Mouse (Mus musculus) heart, postnatal 10 days (tissue): ENCODE results near the gene Hadha. TPM values are rescaled to one million over a fixed set of nuclear protein-coding genes. Genes with fewer than 3 reads are reported as not detected.

Source experiments
- DNase-seq, 2 experiments: peaks; one replicate each; pipeline ENCODE4 v3.0.0; 2021
- intact Hi-C: fragments of 180-260 bp; cut with DNase I; formaldehyde crosslinking; loops from one replicate; pipeline ENCODE4 v1.15.1; 2025
- total RNA-seq, 2 experiments: library from RNA; stranded (reverse); gene quantifications; 2 replicates each; pipeline ENCODE4 v1.2.3; 2021

Gene Hadha
- total RNA-seq, 2 experiments from 2014 or later = 1,297 to 1,510 TPM

- intact Hi-C loops = loop anchor here (10.0 kb wide), 1 partner anchor 289 kb away; no protein-coding TSS in a partner anchor
- DNase-seq = peak; percentile 85 to 89
Measured at GRCm38 (mm10) chr5:30113881-30114760, 40.8 kb downstream of the Hadha start.

- no peak for DNase-seq
- intact Hi-C loops = loop anchor here (10.0 kb wide), 1 partner anchor 288 kb away; no protein-coding TSS in a partner anchor
Measured at GRCm38 (mm10) chr5:30112533-30113068, 42.4 kb downstream of the Hadha start.

GRCm38 (mm10) chr5:30111771-30112170 is 43.2 kb downstream of the Hadha start:
- intact Hi-C loops = loop anchor here (10.0 kb wide), 1 partner anchor 287 kb away; no protein-coding TSS in a partner anchor
- no peak for DNase-seq

GRCm38 (mm10) chr5:30111126-30111525 is 43.8 kb downstream of the Hadha start:
- peak; percentile 61 to 71 for DNase-seq
- intact Hi-C loops = loop anchor here (10.0 kb wide), 1 partner anchor 286 kb away; no protein-coding TSS in a partner anchor

GRCm38 (mm10) chr5:30110371-30111060 is 44.4 kb downstream of the Hadha start:
- intact Hi-C loops = loop anchor here (10.0 kb wide), 1 partner anchor 286 kb away; no protein-coding TSS in a partner anchor
- no peak for DNase-seq

GRCm38 (mm10) chr5:30109899-30110298 is 45.1 kb downstream of the Hadha start:
- intact Hi-C loops = loop anchor here (10.0 kb wide), 1 partner anchor 285 kb away; no protein-coding TSS in a partner anchor
- no peak for DNase-seq

- intact Hi-C loops = no loop called here
- no peak for DNase-seq
Measured at GRCm38 (mm10) chr5:30108233-30108632, 46.7 kb downstream of the Hadha start.

- no peak for DNase-seq
- intact Hi-C loops = no loop called here
Measured at GRCm38 (mm10) chr5:30107611-30108041, 47.3 kb downstream of the Hadha start.

GRCm38 (mm10) chr5:30107186-30107585 is 47.8 kb downstream of the Hadha start:
- no peak for DNase-seq
- intact Hi-C loops = no loop called here

GRCm38 (mm10) chr5:30106756-30107155 is 48.2 kb downstream of the Hadha start:
- intact Hi-C loops = no loop called here

GRCm38 (mm10) chr5:30105668-30106300 is 49.2 kb downstream of the Hadha start, which contains the start of gene 3110082J24Rik:
3110082J24Rik (minus strand) TSS chr5:30106086.
- DNase-seq = no peak
- intact Hi-C loops = no loop called here

More at GRCm38 (mm10) chr5:30106756-30107155, 48.2 kb downstream of the Hadha start:
- no peak for DNase-seq

- intact Hi-C loops = no loop called here
Measured at GRCm38 (mm10) chr5:30104841-30105667, 49.9 kb downstream of the Hadha start, which contains the start of gene Garem2. Garem2 (plus strand) TSS chr5:30105161.

GRCm38 (mm10) chr5:30104339-30104738 is 50.6 kb downstream of the Hadha start:
- intact Hi-C loops = no loop called here
- DNase-seq = peak; percentile 46 to 65

More at GRCm38 (mm10) chr5:30104841-30105667, 49.9 kb downstream of the Hadha start, which contains the start of gene Garem2:
- DNase-seq = no peak

- DNase-seq = no peak
- intact Hi-C loops = no loop called here
Measured at GRCm38 (mm10) chr5:30103340-30103739, 51.6 kb downstream of the Hadha start.

- intact Hi-C loops = no loop called here
- DNase-seq = no peak
Measured at GRCm38 (mm10) chr5:30098260-30098659, 56.7 kb downstream of the Hadha start.

- intact Hi-C loops = no loop called here
- no peak for DNase-seq
Measured at GRCm38 (mm10) chr5:30095731-30096130, 59.2 kb downstream of the Hadha start.

GRCm38 (mm10) chr5:30094399-30094798 is 60.6 kb downstream of the Hadha start:
- intact Hi-C loops = loop anchor here (5.0 kb wide), 1 partner anchor 267 kb away; no protein-coding TSS in a partner anchor
- DNase-seq = no peak

- DNase-seq = no peak
- intact Hi-C loops = loop anchor here (5.0 kb wide), 1 partner anchor 265 kb away; no protein-coding TSS in a partner anchor
Measured at GRCm38 (mm10) chr5:30092701-30093100, 62.3 kb downstream of the Hadha start.
